ENCODE assay signal across 8 mouse cellular contexts in the genomic region with DNA sequence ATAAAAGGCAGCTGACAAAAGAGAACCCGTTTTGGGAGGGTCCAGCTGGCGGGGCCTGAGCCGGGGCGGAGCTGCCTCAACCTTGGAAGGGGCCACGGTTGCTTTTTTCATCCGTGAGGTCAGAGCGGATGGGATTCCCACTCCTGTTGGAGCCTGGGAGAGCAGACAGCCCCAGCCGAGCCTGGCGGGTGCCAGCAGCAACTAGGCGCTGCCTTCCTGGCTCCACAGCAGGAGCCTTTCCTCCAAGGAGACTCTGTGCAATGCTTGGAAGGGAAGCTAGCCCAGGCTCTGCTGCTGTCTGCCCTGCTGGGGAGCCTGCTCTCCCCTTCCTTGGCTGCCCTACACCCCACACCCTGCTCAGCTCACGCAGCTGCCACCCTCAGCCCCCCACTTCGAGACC.
DNase-seq lines count a peak whose midpoint lies in the region; ATAC-seq and TF ChIP-seq lines count a peak whose summit lies in the region.

No protein-coding gene starts in this region.

- H3K27ac ChIP-seq in kidney, adult 2 months (ENCODE audit: insufficient read depth, low read depth, low read length) = no peak overlapping the region
- 0 out of 2 replicates have a peak overlapping the region, but pooled peaks have one; percentile 57 for H3K27ac ChIP-seq in embryonic facial prominence, embryonic 13.5 days
- peak overlapping the region; percentile 79 for H3K27ac ChIP-seq in midbrain, embryonic 10.5 days (replicated peaks)

- no peaks in the 10 kb centered on the region for H3K4me1 ChIP-seq in kidney, adult 2 months (ENCODE audit: control insufficient read depth, insufficient read depth, low read length)
- peaks cover 19% of the 10 kb centered on the region for H3K4me1 ChIP-seq in embryonic facial prominence, embryonic 13.5 days
- H3K4me1 ChIP-seq in midbrain, embryonic 10.5 days = peaks cover 23% of the 10 kb centered on the region

- H3K9me3 ChIP-seq in embryonic facial prominence, embryonic 13.5 days = no peaks in the 10 kb centered on the region
- H3K9me3 ChIP-seq in midbrain, embryonic 10.5 days (replicated peaks) = no peaks in the 10 kb centered on the region

- 0 out of 2 replicates have a peak overlapping the region, but pooled peaks have one; percentile 46 for H3K9ac ChIP-seq in embryonic facial prominence, embryonic 13.5 days

- no peaks in the 10 kb centered on the region for H3K36me3 ChIP-seq in kidney, adult 2 months (ENCODE audit: control insufficient read depth, insufficient read depth, low read length)
- H3K36me3 ChIP-seq in embryonic facial prominence, embryonic 13.5 days = no peaks in the 10 kb centered on the region
- no peaks in the 10 kb centered on the region for H3K36me3 ChIP-seq in midbrain, embryonic 10.5 days

- TF ChIP-seq CTCF in kidney, adult 2 months (conservative IDR thresholded peaks at IDR 0.05; ENCODE audit: insufficient read depth, insufficient read length, low read depth, low read length) = no peak

- 0 out of 2 replicates have a peak, but pooled peaks have one; percentile 26 for ATAC-seq in embryonic facial prominence, embryonic 13.5 days (ENCODE audit: insufficient number of reproducible peaks, insufficient read depth, low FRiP score, low TSS enrichment, low read depth)

- no peak overlapping the region for H3K4me3 ChIP-seq in kidney, adult 2 months (ENCODE audit: insufficient read depth, low read depth, low read length)
- H3K4me3 ChIP-seq in embryonic facial prominence, embryonic 13.5 days = peak overlapping the region; percentile 1; the same call in 1 of the 2 replicates
- peak overlapping the region; percentile 34 for H3K4me3 ChIP-seq in midbrain, embryonic 10.5 days

- peak; percentile 49 for DNase-seq in kidney, postnatal 10 days
- DNase-seq in kidney, adult 2 months = no peak
- peak; percentile 53 for DNase-seq in heart, adult 8-10 months (ENCODE audit: low spot score)
- peak; percentile 17 for DNase-seq in kidney, postnatal 14 days
- peak; percentile 32 for DNase-seq in midbrain, embryonic 10.5 days (ENCODE audit: low spot score)
- peak; percentile 30 for DNase-seq in right cerebral cortex, postnatal 4 days
- no peak for DNase-seq in spleen, postnatal 4 days (ENCODE audit: low spot score in 2 of 2)

- 15% methylated on average over 12 of the region's 12 CpGs for WGBS in kidney, adult 2 months
- WGBS in embryonic facial prominence, embryonic 13.5 days = 22% methylated on average over 12 of the region's 12 CpGs
- WGBS in midbrain, embryonic 10.5 days = 22% methylated on average over 12 of the region's 12 CpGs

- TF ChIP-seq POLR2A in kidney, adult 2 months (IDR thresholded peaks at IDR 0.05; ENCODE audit: low read depth, low read length) = no peak

- no peaks in the 10 kb centered on the region for H3K27me3 ChIP-seq in kidney, adult 2 months (replicated peaks; ENCODE audit: control insufficient read depth, insufficient read depth, low read length)
- no peaks in the 10 kb centered on the region for H3K27me3 ChIP-seq in embryonic facial prominence, embryonic 13.5 days
- peaks cover 15% of the 10 kb centered on the region for H3K27me3 ChIP-seq in midbrain, embryonic 10.5 days (ENCODE audit: low read depth, poor library complexity, severe bottlenecking)

- H3K4me2 ChIP-seq in embryonic facial prominence, embryonic 13.5 days = peak overlapping the region; percentile 41

Comparison
In these comparisons a context has a peak if more than half of its experiments do, and no peak if none do; other contexts are left out.
1. DNase-seq: peak in kidney, postnatal 10 days (single experiment), heart, adult 8-10 months (single experiment), kidney, postnatal 14 days (single experiment), midbrain, embryonic 10.5 days (single experiment) and right cerebral cortex, postnatal 4 days (single experiment); none in kidney, adult 2 months (single experiment) and spleen, postnatal 4 days (0 of 2).